Mouse (Mus musculus): ENCODE measurements around the gene Slc12a6. TPM values are rescaled to one million over a fixed set of nuclear protein-coding genes. Genes with fewer than 3 reads are reported as not detected.
A peak's percentile ranks its signal among the peaks of the same experiment; 100 is the strongest.

Gene Slc12a6
- total and polyA plus RNA-seq, 2 experiments from 2014 or later, result 6.5 to 48.1 TPM

- ATAC-seq (ENCODE audit: insufficient read depth, low read depth), result no peak
- TF ChIP-seq CTCF (IDR thresholded peaks at IDR 0.05; ENCODE audit: low read depth) (peak; percentile 40), EP300 (IDR thresholded peaks at IDR 0.05; ENCODE audit: low read depth) (no peak)
- peaks cover 5% of the 10 kb centered on the region; the same call in 1 of the 2 replicates for H3K4me1 ChIP-seq (ENCODE audit: control insufficient read depth, insufficient read depth)
- H3K9me3 ChIP-seq (replicated peaks; ENCODE audit: control insufficient read depth, low read length), result no peaks in the 10 kb centered on the region
- no peaks in the 10 kb centered on the region for H3K36me3 ChIP-seq (replicated peaks; ENCODE audit: control insufficient read depth, insufficient read depth, low read length)
- DNase-seq (ENCODE audit: low spot score), result peak; percentile 45
- WGBS, result 27% methylated on average over 4 of the region's 4 CpGs
- peak overlapping the region; percentile 66 for H3K4me3 ChIP-seq (ENCODE audit: low read depth, low read length)
- peak overlapping the region; percentile 48; the same call in 1 of the 2 replicates for H3K9ac ChIP-seq (replicated peaks; ENCODE audit: low read depth, low read length)
- H3K27me3 ChIP-seq (ENCODE audit: control insufficient read depth, insufficient read depth, low read length), result no peaks in the 10 kb centered on the region
- no peak overlapping the region for H3K27ac ChIP-seq (ENCODE audit: low read depth)
- H3K4me2 ChIP-seq (ENCODE audit: low read depth, low read length), result peak overlapping the region; percentile 78
Observed at GRCm38 (mm10) chr2:112262779-112263295, 2.8 kb upstream of the Slc12a6 start.

DNA sequence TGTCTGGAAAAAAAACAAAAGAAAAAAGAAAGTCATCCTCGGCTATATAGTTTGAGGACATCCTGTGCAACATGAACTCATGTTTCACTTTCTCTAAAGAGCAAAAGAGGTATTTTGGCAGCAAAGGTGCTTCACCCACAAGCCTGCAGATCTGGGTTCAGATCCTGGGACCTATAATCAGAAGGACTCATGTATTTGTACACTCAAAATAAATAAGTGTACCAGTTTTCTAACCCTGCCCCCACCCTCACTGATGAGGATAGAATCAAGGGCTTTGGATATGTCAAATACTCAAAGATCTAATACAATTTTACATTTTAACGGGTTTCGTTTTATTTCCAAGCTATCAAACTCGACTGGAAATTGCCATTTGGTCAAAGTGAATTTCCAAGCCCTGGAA is 1.3 kb upstream of the Slc12a6 start:
- Histone ChIP-seq H3K4me1 (ENCODE audit: control insufficient read depth, insufficient read depth) (peaks cover 12% of the 10 kb centered on the region), H3K4me2 (ENCODE audit: low read depth, low read length) (no peak overlapping the region), H3K27me3 (ENCODE audit: control insufficient read depth, insufficient read depth, low read length) (no peaks in the 10 kb centered on the region), H3K4me3 (ENCODE audit: low read depth, low read length) (no peak overlapping the region), H3K9me3 (replicated peaks; ENCODE audit: control insufficient read depth, low read length) (no peaks in the 10 kb centered on the region), H3K36me3 (replicated peaks; ENCODE audit: control insufficient read depth, insufficient read depth, low read length) (no peaks in the 10 kb centered on the region), H3K27ac (ENCODE audit: low read depth) (no peak overlapping the region), H3K9ac (replicated peaks; ENCODE audit: low read depth, low read length) (no peak overlapping the region)
- no peak for ATAC-seq (ENCODE audit: insufficient read depth, low read depth)
- TF ChIP-seq EP300 (IDR thresholded peaks at IDR 0.05; ENCODE audit: low read depth), result no peak
- TF ChIP-seq CTCF (IDR thresholded peaks at IDR 0.05; ENCODE audit: low read depth), result no peak
- no peak for DNase-seq (ENCODE audit: low spot score)
- 68% methylated on average over 4 of the region's 4 CpGs for WGBS

- ATAC-seq (ENCODE audit: insufficient read depth, low read depth) (peak; percentile 38), DNase-seq (ENCODE audit: low spot score) (peak; percentile 77)
- no peaks in the 10 kb centered on the region for H3K36me3 ChIP-seq (replicated peaks; ENCODE audit: control insufficient read depth, insufficient read depth, low read length)
- H3K4me3 ChIP-seq (ENCODE audit: low read depth, low read length), result peak within 1 kb of the TSS; percentile 88
- peak within 1 kb of the TSS; percentile 96 for H3K27ac ChIP-seq (ENCODE audit: low read depth)
- peak within 1 kb of the TSS; percentile 86 for H3K9ac ChIP-seq (replicated peaks; ENCODE audit: low read depth, low read length)
- WGBS, result under 1% methylated on average over 11 of the region's 11 CpGs
- H3K4me1 ChIP-seq (ENCODE audit: control insufficient read depth, insufficient read depth), result peaks cover 18% of the 10 kb centered on the region
- H3K4me2 ChIP-seq (ENCODE audit: low read depth, low read length), result peak within 1 kb of the TSS; percentile 95
- H3K27me3 ChIP-seq (ENCODE audit: control insufficient read depth, insufficient read depth, low read length), result no peaks in the 10 kb centered on the region
- no peaks in the 10 kb centered on the region for H3K9me3 ChIP-seq (replicated peaks; ENCODE audit: control insufficient read depth, low read length)
- no peak for TF ChIP-seq EP300 (IDR thresholded peaks at IDR 0.05; ENCODE audit: low read depth)
- no peak for TF ChIP-seq CTCF (IDR thresholded peaks at IDR 0.05; ENCODE audit: low read depth)
Observed at GRCm38 (mm10) chr2:112266242-112266592, 592 bp downstream of the Slc12a6 start, which contains the start of gene Gm21985. Gene Gm21985, plus strand, starts transcription at chr2:112266314.

GRCm38 (mm10) chr2:112266780-112267179 is 1.2 kb downstream of the Slc12a6 start:
- Histone ChIP-seq H3K4me3 (ENCODE audit: low read depth, low read length) (peak overlapping the region; percentile 88), H3K36me3 (replicated peaks; ENCODE audit: control insufficient read depth, insufficient read depth, low read length) (no peaks in the 10 kb centered on the region), H3K9ac (replicated peaks; ENCODE audit: low read depth, low read length) (peak overlapping the region; percentile 86), H3K4me1 (ENCODE audit: control insufficient read depth, insufficient read depth) (peaks cover 23% of the 10 kb centered on the region), H3K9me3 (replicated peaks; ENCODE audit: control insufficient read depth, low read length) (no peaks in the 10 kb centered on the region), H3K4me2 (ENCODE audit: low read depth, low read length) (peak overlapping the region; percentile 95), H3K27ac (ENCODE audit: low read depth) (peak overlapping the region; percentile 96), H3K27me3 (ENCODE audit: control insufficient read depth, insufficient read depth, low read length) (no peaks in the 10 kb centered on the region)
- 6% methylated on average over 10 of the region's 10 CpGs for WGBS
- DNase-seq (ENCODE audit: low spot score) (peak; percentile 53), ATAC-seq (ENCODE audit: insufficient read depth, low read depth) (no peak)
- TF ChIP-seq EP300 (IDR thresholded peaks at IDR 0.05; ENCODE audit: low read depth) (no peak), CTCF (IDR thresholded peaks at IDR 0.05; ENCODE audit: low read depth) (no peak)

- H3K36me3 ChIP-seq (replicated peaks; ENCODE audit: control insufficient read depth, insufficient read depth, low read length), result no peaks in the 10 kb centered on the region
- no peak for ATAC-seq (ENCODE audit: insufficient read depth, low read depth)
- TF ChIP-seq EP300 (IDR thresholded peaks at IDR 0.05; ENCODE audit: low read depth) (no peak), CTCF (IDR thresholded peaks at IDR 0.05; ENCODE audit: low read depth) (no peak)
- no peaks in the 10 kb centered on the region for H3K9me3 ChIP-seq (replicated peaks; ENCODE audit: control insufficient read depth, low read length)
- peak overlapping the region; percentile 96; the same call in 1 of the 2 replicates for H3K27ac ChIP-seq (ENCODE audit: low read depth)
- 23% methylated on average over 8 of the region's 8 CpGs for WGBS
- DNase-seq (ENCODE audit: low spot score), result no peak
- peak overlapping the region; percentile 95 for H3K4me2 ChIP-seq (ENCODE audit: low read depth, low read length)
- peak overlapping the region; percentile 88 for H3K4me3 ChIP-seq (ENCODE audit: low read depth, low read length)
- H3K27me3 ChIP-seq (ENCODE audit: control insufficient read depth, insufficient read depth, low read length), result no peaks in the 10 kb centered on the region
- H3K4me1 ChIP-seq (ENCODE audit: control insufficient read depth, insufficient read depth), result peaks cover 19% of the 10 kb centered on the region
- peak overlapping the region; percentile 86 for H3K9ac ChIP-seq (replicated peaks; ENCODE audit: low read depth, low read length)
Observed at GRCm38 (mm10) chr2:112267547-112268269, 2.1 kb downstream of the Slc12a6 start.
